Mouse (Mus musculus): ENCODE measurements at regions not wholly inside any gene's neighbourhood (a gene's known extent, or its start where the extent isn't known, plus 50 kb on each side); places are given as distances from the start of the nearest gene placed in this dataset.
A peak's percentile ranks its signal among the peaks of the same experiment; 100 is the strongest.

GRCm38 (mm10) chr13:101849416-101849815, 81.4 kb upstream of the Pik3r1 start:
- 86% methylated on average over 6 of the region's 6 CpGs for WGBS
- H3K9me3 ChIP-seq (ENCODE audit: control insufficient read depth, low read length), result no peaks in the 10 kb centered on the region
- no peak overlapping the region for H3K4me3 ChIP-seq (ENCODE audit: low read length)
- no peak overlapping the region for H3K9ac ChIP-seq (ENCODE audit: low read depth, low read length)
- no peak overlapping the region for H3K4me2 ChIP-seq (replicated peaks; ENCODE audit: low read depth, low read length)
- 0 out of 2 replicates have a peak, but pooled peaks cover 3% of the 10 kb centered on the region for H3K4me1 ChIP-seq (ENCODE audit: control insufficient read depth, insufficient read depth, low read length)
- no peaks in the 10 kb centered on the region for H3K36me3 ChIP-seq (ENCODE audit: control insufficient read depth, insufficient read depth, low read length)
- ATAC-seq (ENCODE audit: low FRiP score, low TSS enrichment), result no peak
- no peaks in the 10 kb centered on the region for H3K27me3 ChIP-seq (ENCODE audit: control insufficient read depth, insufficient read depth, low read length)
- H3K27ac ChIP-seq (ENCODE audit: low read depth, low read length), result no peak overlapping the region

- Histone ChIP-seq H3K9ac (ENCODE audit: low read depth, low read length) (no peak overlapping the region), H3K4me1 (ENCODE audit: control insufficient read depth, insufficient read depth, low read length) (0 out of 2 replicates have a peak, but pooled peaks cover 3% of the 10 kb centered on the region), H3K36me3 (ENCODE audit: control insufficient read depth, insufficient read depth, low read length) (no peaks in the 10 kb centered on the region), H3K9me3 (ENCODE audit: control insufficient read depth, low read length) (no peaks in the 10 kb centered on the region), H3K4me3 (ENCODE audit: low read length) (no peak overlapping the region), H3K27me3 (ENCODE audit: control insufficient read depth, insufficient read depth, low read length) (no peaks in the 10 kb centered on the region), H3K27ac (ENCODE audit: low read depth, low read length) (no peak overlapping the region), H3K4me2 (replicated peaks; ENCODE audit: low read depth, low read length) (no peak overlapping the region)
- no peak for ATAC-seq (ENCODE audit: low FRiP score, low TSS enrichment)
- WGBS, result 79% methylated on average over 6 of the region's 6 CpGs
Measured at GRCm38 (mm10) chr13:101851329-101851728, 83.3 kb upstream of the Pik3r1 start.

GRCm38 (mm10) chr13:101852960-101853359, 84.9 kb upstream of the Pik3r1 start:
- Histone ChIP-seq H3K9me3 (ENCODE audit: control insufficient read depth, low read length) (no peaks in the 10 kb centered on the region), H3K4me3 (ENCODE audit: low read length) (no peak overlapping the region), H3K27ac (ENCODE audit: low read depth, low read length) (no peak overlapping the region), H3K36me3 (ENCODE audit: control insufficient read depth, insufficient read depth, low read length) (no peaks in the 10 kb centered on the region), H3K9ac (ENCODE audit: low read depth, low read length) (no peak overlapping the region), H3K27me3 (ENCODE audit: control insufficient read depth, insufficient read depth, low read length) (no peaks in the 10 kb centered on the region), H3K4me2 (replicated peaks; ENCODE audit: low read depth, low read length) (no peak overlapping the region), H3K4me1 (ENCODE audit: control insufficient read depth, insufficient read depth, low read length) (0 out of 2 replicates have a peak, but pooled peaks cover 3% of the 10 kb centered on the region)
- WGBS, result 91% methylated on average over 5 of the region's 5 CpGs
- ATAC-seq (ENCODE audit: low FRiP score, low TSS enrichment), result no peak

- H3K9me3 ChIP-seq (ENCODE audit: control insufficient read depth, low read length), result no peaks in the 10 kb centered on the region
- H3K4me2 ChIP-seq (replicated peaks; ENCODE audit: low read depth, low read length), result no peak overlapping the region
- H3K9ac ChIP-seq (ENCODE audit: low read depth, low read length), result no peak overlapping the region
- H3K27ac ChIP-seq (ENCODE audit: low read depth, low read length), result no peak overlapping the region
- H3K4me1 ChIP-seq (ENCODE audit: control insufficient read depth, insufficient read depth, low read length), result no peaks in the 10 kb centered on the region
- H3K36me3 ChIP-seq (ENCODE audit: control insufficient read depth, insufficient read depth, low read length), result no peaks in the 10 kb centered on the region
- no peak overlapping the region for H3K4me3 ChIP-seq (ENCODE audit: low read length)
- 92% methylated on average over 9 of the region's 9 CpGs for WGBS
- no peaks in the 10 kb centered on the region for H3K27me3 ChIP-seq (ENCODE audit: control insufficient read depth, insufficient read depth, low read length)
- no peak for ATAC-seq (ENCODE audit: low FRiP score, low TSS enrichment)
Measured at GRCm38 (mm10) chr13:101855141-101855540, 87.1 kb upstream of the Pik3r1 start.

GRCm38 (mm10) chr13:101860704-101861103, 92.7 kb upstream of the Pik3r1 start:
- Histone ChIP-seq H3K4me1 (ENCODE audit: control insufficient read depth, insufficient read depth, low read length) (no peaks in the 10 kb centered on the region), H3K27ac (ENCODE audit: low read depth, low read length) (no peak overlapping the region), H3K4me2 (replicated peaks; ENCODE audit: low read depth, low read length) (no peak overlapping the region), H3K4me3 (ENCODE audit: low read length) (no peak overlapping the region), H3K9me3 (ENCODE audit: control insufficient read depth, low read length) (no peaks in the 10 kb centered on the region), H3K27me3 (ENCODE audit: control insufficient read depth, insufficient read depth, low read length) (no peaks in the 10 kb centered on the region), H3K36me3 (ENCODE audit: control insufficient read depth, insufficient read depth, low read length) (no peaks in the 10 kb centered on the region), H3K9ac (ENCODE audit: low read depth, low read length) (no peak overlapping the region)
- no peak for ATAC-seq (ENCODE audit: low FRiP score, low TSS enrichment)
- 88% methylated on average over 4 of the region's 4 CpGs for WGBS

GRCm38 (mm10) chr13:101862011-101862410, 94.0 kb upstream of the Pik3r1 start:
- WGBS, result 79% methylated on average over 13 of the region's 13 CpGs
- Histone ChIP-seq H3K9ac (ENCODE audit: low read depth, low read length) (no peak overlapping the region), H3K4me3 (ENCODE audit: low read length) (no peak overlapping the region), H3K36me3 (ENCODE audit: control insufficient read depth, insufficient read depth, low read length) (no peaks in the 10 kb centered on the region), H3K9me3 (ENCODE audit: control insufficient read depth, low read length) (no peaks in the 10 kb centered on the region), H3K27me3 (ENCODE audit: control insufficient read depth, insufficient read depth, low read length) (no peaks in the 10 kb centered on the region), H3K4me1 (ENCODE audit: control insufficient read depth, insufficient read depth, low read length) (no peaks in the 10 kb centered on the region), H3K27ac (ENCODE audit: low read depth, low read length) (no peak overlapping the region), H3K4me2 (replicated peaks; ENCODE audit: low read depth, low read length) (no peak overlapping the region)
- ATAC-seq (ENCODE audit: low FRiP score, low TSS enrichment), result no peak

GRCm38 (mm10) chr13:101863015-101863414, 95.0 kb upstream of the Pik3r1 start:
- Histone ChIP-seq H3K9ac (ENCODE audit: low read depth, low read length) (no peak overlapping the region), H3K4me1 (ENCODE audit: control insufficient read depth, insufficient read depth, low read length) (no peaks in the 10 kb centered on the region), H3K27ac (ENCODE audit: low read depth, low read length) (no peak overlapping the region), H3K4me3 (ENCODE audit: low read length) (no peak overlapping the region), H3K36me3 (ENCODE audit: control insufficient read depth, insufficient read depth, low read length) (no peaks in the 10 kb centered on the region), H3K27me3 (ENCODE audit: control insufficient read depth, insufficient read depth, low read length) (no peaks in the 10 kb centered on the region), H3K4me2 (replicated peaks; ENCODE audit: low read depth, low read length) (no peak overlapping the region), H3K9me3 (ENCODE audit: control insufficient read depth, low read length) (no peaks in the 10 kb centered on the region)
- ATAC-seq (ENCODE audit: low FRiP score, low TSS enrichment), result no peak
- 84% methylated on average over 7 of the region's 7 CpGs for WGBS

GRCm38 (mm10) chr13:101863602-101864001, 95.6 kb upstream of the Pik3r1 start:
- no peak for ATAC-seq (ENCODE audit: low FRiP score, low TSS enrichment)
- H3K27ac ChIP-seq (ENCODE audit: low read depth, low read length), result no peak overlapping the region
- no peaks in the 10 kb centered on the region for H3K27me3 ChIP-seq (ENCODE audit: control insufficient read depth, insufficient read depth, low read length)
- no peaks in the 10 kb centered on the region for H3K36me3 ChIP-seq (ENCODE audit: control insufficient read depth, insufficient read depth, low read length)
- no peaks in the 10 kb centered on the region for H3K4me1 ChIP-seq (ENCODE audit: control insufficient read depth, insufficient read depth, low read length)
- H3K9ac ChIP-seq (ENCODE audit: low read depth, low read length), result no peak overlapping the region
- H3K4me3 ChIP-seq (ENCODE audit: low read length), result no peak overlapping the region
- H3K4me2 ChIP-seq (replicated peaks; ENCODE audit: low read depth, low read length), result no peak overlapping the region
- no peaks in the 10 kb centered on the region for H3K9me3 ChIP-seq (ENCODE audit: control insufficient read depth, low read length)
- WGBS, result 62% methylated on average over 2 of the region's 2 CpGs

GRCm38 (mm10) chr13:101866843-101867242, 98.8 kb upstream of the Pik3r1 start:
- no peaks in the 10 kb centered on the region for H3K9me3 ChIP-seq (ENCODE audit: control insufficient read depth, low read length)
- no peaks in the 10 kb centered on the region for H3K4me1 ChIP-seq (ENCODE audit: control insufficient read depth, insufficient read depth, low read length)
- no peak overlapping the region for H3K9ac ChIP-seq (ENCODE audit: low read depth, low read length)
- WGBS, result 7% methylated on average over 4 of the region's 4 CpGs
- H3K4me2 ChIP-seq (replicated peaks; ENCODE audit: low read depth, low read length), result no peak overlapping the region
- H3K36me3 ChIP-seq (ENCODE audit: control insufficient read depth, insufficient read depth, low read length), result no peaks in the 10 kb centered on the region
- peak; percentile 73; the same call in 1 of the 2 replicates for ATAC-seq (ENCODE audit: low FRiP score, low TSS enrichment)
- no peak overlapping the region for H3K4me3 ChIP-seq (ENCODE audit: low read length)
- H3K27me3 ChIP-seq (ENCODE audit: control insufficient read depth, insufficient read depth, low read length), result no peaks in the 10 kb centered on the region
- H3K27ac ChIP-seq (ENCODE audit: low read depth, low read length), result no peak overlapping the region
